Mouse (Mus musculus): ENCODE measurements around the gene Myef2.

Gene Myef2

DNA sequence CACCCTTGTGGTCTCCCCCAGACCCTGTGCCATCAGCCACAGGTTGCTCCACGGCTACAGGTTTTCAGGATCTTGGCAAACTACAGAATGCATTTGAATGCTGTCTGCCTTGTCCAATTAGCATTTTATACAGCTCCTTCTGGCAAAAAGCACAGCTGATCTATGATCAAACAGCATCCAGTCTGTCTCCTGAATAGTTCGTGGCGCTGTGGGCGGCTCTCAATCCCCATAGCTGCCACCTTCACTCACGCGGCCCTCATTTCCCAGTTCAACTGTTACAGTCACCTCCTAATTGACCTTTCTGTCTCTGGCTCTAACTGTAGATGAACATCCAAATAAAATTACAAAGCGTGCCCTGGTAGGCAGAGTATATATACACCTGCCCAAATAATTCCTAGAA lies 56.1 kb downstream of the Myef2 start:
- no peak for DNase-seq

DNA sequence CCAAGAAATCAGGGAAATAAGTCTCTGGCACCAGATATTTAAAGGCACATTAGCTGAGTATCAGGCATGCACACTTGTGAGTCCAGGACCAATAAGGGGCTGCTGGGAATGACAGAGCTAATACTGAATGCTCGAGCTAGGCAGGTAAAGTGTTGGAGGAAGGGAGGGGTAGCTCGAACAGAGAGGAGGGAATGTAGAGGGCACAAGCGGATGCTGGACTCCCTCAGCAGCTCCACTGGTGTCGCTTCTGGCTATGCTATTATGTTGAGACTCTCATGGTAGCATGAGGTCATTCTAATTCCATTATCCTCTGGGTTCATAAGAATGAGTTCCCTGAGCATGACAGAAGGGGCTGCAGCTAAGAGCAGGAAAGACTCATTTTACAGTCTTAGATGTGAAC lies 60.5 kb downstream of the Myef2 start:
- no peak for DNase-seq

DNA sequence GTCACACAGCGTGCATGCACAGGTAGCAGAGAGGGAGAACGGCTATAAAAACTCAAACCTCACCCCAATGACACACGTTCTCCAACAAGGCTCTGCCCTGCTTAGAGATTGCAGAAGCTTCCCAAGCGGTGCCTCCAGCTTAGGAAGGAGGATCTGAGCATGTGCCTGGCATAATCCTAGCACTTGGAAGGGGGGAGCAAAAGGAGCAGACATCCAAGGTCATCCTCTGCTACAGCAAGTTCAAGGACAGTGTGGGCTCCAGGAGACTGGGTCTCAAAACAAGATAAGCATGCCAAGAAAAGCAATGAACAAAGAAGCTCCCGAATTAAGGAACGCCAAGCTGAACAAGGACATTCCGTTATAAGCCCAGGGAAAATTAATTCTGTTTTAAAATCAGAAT lies 62.0 kb downstream of the Myef2 start:
- no peak for DNase-seq

DNA sequence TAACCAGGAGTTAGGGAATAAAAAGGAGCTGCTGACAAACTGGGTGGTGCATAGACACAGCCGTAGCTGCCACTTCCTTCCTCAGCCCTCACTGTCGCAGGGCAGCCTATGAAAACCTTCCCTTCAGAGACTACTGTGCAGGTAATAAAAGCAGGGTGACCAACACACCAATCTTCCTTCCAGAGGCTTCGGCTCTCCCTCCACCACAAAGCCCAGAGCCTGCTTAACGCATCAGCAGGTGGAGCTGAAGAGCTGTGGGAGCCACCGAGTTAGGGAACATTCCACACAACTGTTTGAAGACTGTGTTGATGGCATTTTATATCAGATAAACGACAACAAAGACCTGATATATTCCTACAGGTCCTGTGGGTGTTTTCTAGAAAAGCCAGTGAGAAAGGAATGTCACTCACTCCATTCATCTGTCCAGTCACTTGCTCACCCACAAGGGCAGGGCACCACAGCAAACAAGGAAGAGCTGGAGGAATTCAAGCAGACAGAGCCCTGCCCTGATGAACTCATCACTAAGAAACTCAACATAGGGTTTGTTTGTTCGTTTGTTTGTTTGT lies 66.1 kb downstream of the Myef2 start:
- no peak for DNase-seq

DNA sequence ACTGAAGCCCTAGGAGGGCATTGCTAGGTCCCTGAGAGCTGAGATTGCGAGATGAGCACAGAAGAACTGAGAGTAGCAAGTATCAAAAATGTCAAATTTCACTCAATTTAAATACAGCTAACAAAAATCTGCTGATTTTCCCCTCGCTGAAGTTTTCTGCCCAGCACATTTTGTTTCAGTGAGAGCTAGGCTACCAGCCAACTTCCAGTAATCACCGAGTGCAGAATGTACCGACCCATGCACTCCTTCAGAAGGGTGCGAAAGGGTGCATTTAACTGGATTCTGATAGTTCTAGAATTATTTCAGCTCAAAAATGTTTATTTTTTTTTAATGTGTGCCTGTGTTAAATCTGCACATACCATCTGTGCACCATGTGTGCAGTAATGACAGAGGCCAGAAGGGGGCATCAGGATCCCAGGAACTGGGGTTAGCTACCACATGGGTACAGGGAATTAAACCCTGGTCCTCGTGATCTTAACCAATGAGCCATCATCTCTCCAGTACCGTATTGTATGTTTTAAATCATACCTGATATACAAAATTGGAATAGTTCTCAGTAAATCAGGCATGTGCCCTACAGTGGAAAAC lies 68.1 kb downstream of the Myef2 start:
- DNase-seq = no peak
